Mouse (Mus musculus): ENCODE data around the gene Adck2. TPM values are rescaled to one million over a fixed set of nuclear protein-coding genes. Genes with fewer than 3 reads are reported as not detected.

Adck2 gene
- polyA plus RNA-seq, 1 experiment from 2014 or later = 42.6 TPM

GRCm38 (mm10) chr6:39539679-39540155 is 34.0 kb upstream of the Adck2 start:
- peaks cover 45% of the 10 kb centered on the region for H3K4me1 ChIP-seq (ENCODE audit: control insufficient read depth, insufficient read depth, low read depth, low read length)
- H3K4me3 ChIP-seq (ENCODE audit: low read length) = no peak overlapping the region
- H3K27ac ChIP-seq (ENCODE audit: low read depth, low read length) = peak overlapping the region; percentile 2; the same call in 1 of the 2 replicates
- WGBS = 12% methylated on average over 7 of the region's 7 CpGs
- peak overlapping the region; percentile 11 for H3K4me2 ChIP-seq (ENCODE audit: low read length)
- H3K27me3 ChIP-seq (replicated peaks; ENCODE audit: control insufficient read depth, insufficient read depth, low read length) = no peaks in the 10 kb centered on the region
- H3K9me3 ChIP-seq (ENCODE audit: control insufficient read depth, low read length) = no peaks in the 10 kb centered on the region
- ATAC-seq = peak; percentile 55
- no peaks in the 10 kb centered on the region for H3K36me3 ChIP-seq (ENCODE audit: control insufficient read depth, insufficient read depth, low read length)
- peak overlapping the region; percentile 13; the same call in 1 of the 2 replicates for H3K9ac ChIP-seq (ENCODE audit: low read depth, low read length)

- no peaks in the 10 kb centered on the region for H3K36me3 ChIP-seq (ENCODE audit: control insufficient read depth, insufficient read depth, low read length)
- H3K4me3 ChIP-seq (ENCODE audit: low read length) = no peak overlapping the region
- no peaks in the 10 kb centered on the region for H3K9me3 ChIP-seq (ENCODE audit: control insufficient read depth, low read length)
- H3K9ac ChIP-seq (ENCODE audit: low read depth, low read length) = no peak overlapping the region
- no peaks in the 10 kb centered on the region for H3K27me3 ChIP-seq (replicated peaks; ENCODE audit: control insufficient read depth, insufficient read depth, low read length)
- H3K27ac ChIP-seq (ENCODE audit: low read depth, low read length) = no peak overlapping the region
- no peak overlapping the region for H3K4me2 ChIP-seq (ENCODE audit: low read length)
- no peak for ATAC-seq
- H3K4me1 ChIP-seq (ENCODE audit: control insufficient read depth, insufficient read depth, low read depth, low read length) = peaks cover 49% of the 10 kb centered on the region
- 40% methylated on average over 2 of the region's 2 CpGs for WGBS
These were observed 33.1 kb upstream of the Adck2 start for GRCm38 (mm10) chr6:39540563-39540962.

- H3K9ac ChIP-seq (ENCODE audit: low read depth, low read length) = peak overlapping the region; percentile 35; the same call in 1 of the 2 replicates
- peak overlapping the region; percentile 29 for H3K27ac ChIP-seq (ENCODE audit: low read depth, low read length)
- ATAC-seq = peak; percentile 84
These were observed 30.8 kb upstream of the Adck2 start for GRCm38 (mm10) chr6:39542631-39543597.

GRCm38 (mm10) chr6:39543769-39544420 is 29.8 kb upstream of the Adck2 start:
- Histone ChIP-seq H3K27ac (ENCODE audit: low read depth, low read length) (peak overlapping the region; percentile 29), H3K27me3 (replicated peaks; ENCODE audit: control insufficient read depth, insufficient read depth, low read length) (no peaks in the 10 kb centered on the region), H3K4me1 (ENCODE audit: control insufficient read depth, insufficient read depth, low read depth, low read length) (peaks cover 49% of the 10 kb centered on the region), H3K36me3 (ENCODE audit: control insufficient read depth, insufficient read depth, low read length) (no peaks in the 10 kb centered on the region), H3K9me3 (ENCODE audit: control insufficient read depth, low read length) (no peaks in the 10 kb centered on the region), H3K9ac (ENCODE audit: low read depth, low read length) (peak overlapping the region; percentile 35), H3K4me2 (ENCODE audit: low read length) (no peak overlapping the region), H3K4me3 (ENCODE audit: low read length) (no peak overlapping the region)
- 24% methylated on average over 15 of the region's 15 CpGs for WGBS
- ATAC-seq = no peak

More at GRCm38 (mm10) chr6:39542631-39543597, 30.8 kb upstream of the Adck2 start:
- no peaks in the 10 kb centered on the region for H3K9me3 ChIP-seq (ENCODE audit: control insufficient read depth, low read length)
- H3K4me1 ChIP-seq (ENCODE audit: control insufficient read depth, insufficient read depth, low read depth, low read length) = peaks cover 49% of the 10 kb centered on the region
- no peaks in the 10 kb centered on the region for H3K27me3 ChIP-seq (replicated peaks; ENCODE audit: control insufficient read depth, insufficient read depth, low read length)
- H3K36me3 ChIP-seq (ENCODE audit: control insufficient read depth, insufficient read depth, low read length) = no peaks in the 10 kb centered on the region
- 14% methylated on average over 15 of the region's 15 CpGs for WGBS
- H3K4me2 ChIP-seq (ENCODE audit: low read length) = peak overlapping the region; percentile 10; the same call in 1 of the 2 replicates
- H3K4me3 ChIP-seq (ENCODE audit: low read length) = no peak overlapping the region

- no peaks in the 10 kb centered on the region for H3K36me3 ChIP-seq (ENCODE audit: control insufficient read depth, insufficient read depth, low read length)
- H3K27ac ChIP-seq (ENCODE audit: low read depth, low read length) = no peak overlapping the region
- no peak overlapping the region for H3K4me2 ChIP-seq (ENCODE audit: low read length)
- 83% methylated on average over 7 of the region's 7 CpGs for WGBS
- no peaks in the 10 kb centered on the region for H3K27me3 ChIP-seq (replicated peaks; ENCODE audit: control insufficient read depth, insufficient read depth, low read length)
- no peak overlapping the region for H3K9ac ChIP-seq (ENCODE audit: low read depth, low read length)
- ATAC-seq = no peak
- H3K4me1 ChIP-seq (ENCODE audit: control insufficient read depth, insufficient read depth, low read depth, low read length) = peaks cover 36% of the 10 kb centered on the region
- no peaks in the 10 kb centered on the region for H3K9me3 ChIP-seq (ENCODE audit: control insufficient read depth, low read length)
- H3K4me3 ChIP-seq (ENCODE audit: low read length) = no peak overlapping the region
These were observed 28.2 kb upstream of the Adck2 start for GRCm38 (mm10) chr6:39545474-39545873.

- H3K9me3 ChIP-seq (ENCODE audit: control insufficient read depth, low read length) = no peaks in the 10 kb centered on the region
- no peak overlapping the region for H3K4me2 ChIP-seq (ENCODE audit: low read length)
- peak overlapping the region; percentile 54; the same call in 1 of the 2 replicates for H3K27ac ChIP-seq (ENCODE audit: low read depth, low read length)
- H3K9ac ChIP-seq (ENCODE audit: low read depth, low read length) = no peak overlapping the region
- H3K27me3 ChIP-seq (replicated peaks; ENCODE audit: control insufficient read depth, insufficient read depth, low read length) = no peaks in the 10 kb centered on the region
- no peak overlapping the region for H3K4me3 ChIP-seq (ENCODE audit: low read length)
- 78% methylated on average over 5 of the region's 5 CpGs for WGBS
- H3K36me3 ChIP-seq (ENCODE audit: control insufficient read depth, insufficient read depth, low read length) = no peaks in the 10 kb centered on the region
- peak; percentile 38; the same call in 1 of the 2 replicates for ATAC-seq
- H3K4me1 ChIP-seq (ENCODE audit: control insufficient read depth, insufficient read depth, low read depth, low read length) = peaks cover 24% of the 10 kb centered on the region
These were observed 25.6 kb upstream of the Adck2 start for GRCm38 (mm10) chr6:39548030-39548429.

- no peak for ATAC-seq
- WGBS = 58% methylated on average over 8 of the region's 8 CpGs
- Histone ChIP-seq H3K27me3 (replicated peaks; ENCODE audit: control insufficient read depth, insufficient read depth, low read length) (no peaks in the 10 kb centered on the region), H3K4me2 (ENCODE audit: low read length) (no peak overlapping the region), H3K9ac (ENCODE audit: low read depth, low read length) (no peak overlapping the region), H3K9me3 (ENCODE audit: control insufficient read depth, low read length) (no peaks in the 10 kb centered on the region), H3K4me3 (ENCODE audit: low read length) (no peak overlapping the region), H3K27ac (ENCODE audit: low read depth, low read length) (no peak overlapping the region), H3K4me1 (ENCODE audit: control insufficient read depth, insufficient read depth, low read depth, low read length) (peaks cover 19% of the 10 kb centered on the region), H3K36me3 (ENCODE audit: control insufficient read depth, insufficient read depth, low read length) (no peaks in the 10 kb centered on the region)
These were observed 21.6 kb upstream of the Adck2 start for GRCm38 (mm10) chr6:39551981-39552636.

GRCm38 (mm10) chr6:39554888-39555647 is 18.6 kb upstream of the Adck2 start:
- Histone ChIP-seq H3K9ac (ENCODE audit: low read depth, low read length) (peak overlapping the region; percentile 42; the same call in 1 of the 2 replicates), H3K36me3 (ENCODE audit: control insufficient read depth, insufficient read depth, low read length) (no peaks in the 10 kb centered on the region), H3K4me2 (ENCODE audit: low read length) (peak overlapping the region; percentile 64), H3K9me3 (ENCODE audit: control insufficient read depth, low read length) (no peaks in the 10 kb centered on the region), H3K4me1 (ENCODE audit: control insufficient read depth, insufficient read depth, low read depth, low read length) (peaks cover 32% of the 10 kb centered on the region), H3K27ac (ENCODE audit: low read depth, low read length) (no peak overlapping the region), H3K27me3 (replicated peaks; ENCODE audit: control insufficient read depth, insufficient read depth, low read length) (no peaks in the 10 kb centered on the region), H3K4me3 (ENCODE audit: low read length) (peak overlapping the region; percentile 66)
- ATAC-seq = no peak
- 55% methylated on average over 12 of the region's 12 CpGs for WGBS
